Mouse (Mus musculus): ENCODE measurements at regions not wholly inside any gene's neighbourhood (a gene's known extent, or its start where the extent isn't known, plus 50 kb on each side); places are given as distances from the start of the nearest gene placed in this dataset.

DNA sequence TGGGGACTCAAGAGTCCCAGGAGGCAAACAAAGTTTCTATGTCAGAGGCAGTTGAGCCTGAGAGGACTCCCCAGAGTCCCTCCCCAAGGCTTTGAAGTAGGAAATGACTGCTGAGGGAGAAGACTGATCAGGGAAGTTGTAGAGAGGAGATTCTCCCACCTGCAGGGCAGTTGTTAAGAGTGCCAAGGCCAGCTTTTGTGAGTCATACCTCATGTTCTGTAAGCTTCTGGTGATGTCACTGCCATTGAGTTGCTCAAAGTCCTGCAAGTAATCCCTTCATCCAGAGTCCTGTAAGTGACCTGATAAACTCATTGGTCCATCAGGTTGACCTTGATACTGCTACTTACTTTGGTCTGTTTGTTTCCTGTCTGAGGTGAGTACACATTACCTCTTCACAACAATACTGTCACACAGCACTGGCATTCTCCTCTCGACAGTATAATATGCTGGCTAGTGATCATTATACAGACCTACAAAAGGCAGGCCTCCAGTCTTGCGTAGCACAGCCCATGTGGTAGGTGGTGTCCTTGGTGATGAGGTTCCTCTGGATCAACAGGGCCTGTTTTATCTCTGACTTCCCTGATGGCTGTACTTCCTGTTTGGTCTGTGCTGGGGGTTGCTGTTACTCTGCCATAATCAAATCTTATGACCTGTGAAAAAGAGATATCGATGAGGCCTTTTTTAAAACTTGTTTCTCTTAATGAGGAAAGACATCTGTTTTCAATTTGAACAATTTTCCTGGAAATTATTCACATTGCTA, 125.2 kb upstream of the Slc7a14 start:
- no peak for TF ChIP-seq POLR2A (IDR thresholded peaks at IDR 0.05; ENCODE audit: borderline replicate concordance, extremely low read depth, insufficient read depth, insufficient read length, poor library complexity, severe bottlenecking)
- no peak for TF ChIP-seq CTCF (IDR thresholded peaks at IDR 0.05; ENCODE audit: borderline replicate concordance, extremely low read depth, insufficient read depth, insufficient read length)

Data from brain, embryonic 14.5 days (tissue).